Mouse (Mus musculus): ENCODE measurements at regions not wholly inside any gene's neighbourhood (a gene's known extent, or its start where the extent isn't known, plus 50 kb on each side); places are given as distances from the start of the nearest gene placed in this dataset.

DNA sequence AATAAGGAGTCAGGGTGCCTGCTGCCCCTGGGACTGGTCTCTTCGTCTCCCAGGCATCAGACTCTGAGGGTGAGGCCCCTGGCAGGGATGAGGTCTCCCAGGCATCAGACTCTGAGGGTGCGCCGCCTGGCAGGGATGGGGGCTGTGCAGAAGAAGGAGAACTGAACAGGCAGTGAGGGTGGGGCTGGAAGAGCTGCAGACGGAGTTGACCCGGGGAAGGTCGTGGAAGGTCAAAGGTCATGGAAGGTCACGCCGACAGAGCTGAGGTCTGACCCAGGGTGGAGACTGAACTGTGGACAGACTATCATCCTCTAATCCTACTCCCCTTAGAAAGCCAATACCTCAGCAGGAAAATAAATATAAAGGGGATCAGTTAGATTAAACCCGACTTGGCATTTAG, 50.6 kb upstream of the Grik3 start:
- Histone ChIP-seq H3K4me1 (peaks cover 7% of the 10 kb centered on the region; the same call in 1 of the 2 replicates), H3K27me3 (replicated peaks) (peaks cover 45% of the 10 kb centered on the region), H3K36me3 (replicated peaks; ENCODE audit: low read length) (no peaks in the 10 kb centered on the region), H3K9me3 (no peaks in the 10 kb centered on the region), H3K4me3 (replicated peaks) (no peak overlapping the region)
- no peak for TF ChIP-seq FLI1 (IDR thresholded peaks at IDR 0.05; ENCODE audit: low read length)
- TF ChIP-seq GATA1 (IDR thresholded peaks at IDR 0.05; ENCODE audit: borderline replicate concordance, low read length): no peak

DNA sequence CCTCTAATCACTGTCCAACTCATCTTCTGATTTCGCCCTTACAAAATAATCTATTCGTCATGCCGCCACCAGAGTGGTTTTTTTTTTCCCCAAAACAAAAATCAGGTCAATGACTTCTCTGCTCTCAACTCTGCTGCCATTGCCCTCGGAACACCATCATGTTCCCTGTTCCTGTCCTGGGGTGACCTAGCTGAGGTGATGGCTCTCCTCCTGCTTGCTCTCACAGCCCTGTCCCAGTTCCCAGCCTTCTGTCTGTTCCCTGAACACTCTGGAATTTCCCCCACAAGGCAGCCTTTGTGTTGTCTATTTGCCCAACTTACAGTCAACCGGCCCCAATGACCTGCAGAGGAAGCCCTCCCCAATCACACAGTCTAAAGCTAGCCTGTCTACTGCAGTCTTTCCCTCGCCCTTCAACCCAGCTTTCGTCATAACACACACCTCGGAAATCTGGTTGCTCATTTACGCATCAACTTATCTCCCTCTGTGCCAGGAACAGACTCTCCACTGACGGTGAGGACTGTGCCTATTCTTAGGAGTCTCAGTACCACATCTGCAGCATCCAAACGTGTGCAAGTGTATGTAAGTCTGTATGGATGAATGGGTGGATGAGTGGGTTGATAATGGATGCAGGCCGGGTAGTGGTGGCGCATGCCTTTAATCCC, 53.2 kb upstream of the Grik3 start:
- TF ChIP-seq GATA1 (IDR thresholded peaks at IDR 0.05; ENCODE audit: borderline replicate concordance, low read length) (no peak), FLI1 (IDR thresholded peaks at IDR 0.05; ENCODE audit: low read length) (no peak)
- Histone ChIP-seq H3K9me3 (peaks cover 8% of the 10 kb centered on the region), H3K4me3 (replicated peaks) (no peak overlapping the region)

DNA sequence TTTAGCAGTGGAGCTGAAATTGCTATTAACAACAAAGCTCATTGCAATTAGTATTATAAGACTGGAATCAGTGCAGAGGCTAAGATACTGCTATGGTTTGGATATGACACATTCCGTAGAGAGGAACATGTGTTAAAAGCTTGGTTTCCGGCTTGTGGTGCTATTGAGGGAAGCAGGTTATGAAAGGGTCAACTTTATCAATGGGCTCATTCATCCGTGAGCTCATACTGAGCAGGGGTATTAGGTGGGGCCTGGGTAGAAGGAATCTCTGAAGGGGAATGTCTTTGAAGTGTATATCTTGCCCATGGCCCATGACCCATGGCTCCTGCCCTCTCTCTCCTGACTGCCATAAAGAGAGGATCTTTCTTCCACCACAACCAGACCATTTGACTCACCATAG, 57.0 kb upstream of the Grik3 start:
- TF ChIP-seq GATA1 (IDR thresholded peaks at IDR 0.05; ENCODE audit: borderline replicate concordance, low read length) (no peak), FLI1 (IDR thresholded peaks at IDR 0.05; ENCODE audit: low read length) (no peak)
- peaks cover 8% of the 10 kb centered on the region for H3K9me3 ChIP-seq
- H3K27me3 ChIP-seq (replicated peaks): peaks cover 60% of the 10 kb centered on the region
- H3K4me1 ChIP-seq: peaks cover 7% of the 10 kb centered on the region; the same call in 1 of the 2 replicates
- no peaks in the 10 kb centered on the region for H3K36me3 ChIP-seq (replicated peaks; ENCODE audit: low read length)
- no peak overlapping the region for H3K4me3 ChIP-seq (replicated peaks)

More for the DNA sequence above, 53.2 kb upstream of the Grik3 start:
- H3K27me3 ChIP-seq (replicated peaks): peaks cover 50% of the 10 kb centered on the region
- H3K4me1 ChIP-seq: peaks cover 7% of the 10 kb centered on the region; the same call in 1 of the 2 replicates
- no peaks in the 10 kb centered on the region for H3K36me3 ChIP-seq (replicated peaks; ENCODE audit: low read length)

DNA sequence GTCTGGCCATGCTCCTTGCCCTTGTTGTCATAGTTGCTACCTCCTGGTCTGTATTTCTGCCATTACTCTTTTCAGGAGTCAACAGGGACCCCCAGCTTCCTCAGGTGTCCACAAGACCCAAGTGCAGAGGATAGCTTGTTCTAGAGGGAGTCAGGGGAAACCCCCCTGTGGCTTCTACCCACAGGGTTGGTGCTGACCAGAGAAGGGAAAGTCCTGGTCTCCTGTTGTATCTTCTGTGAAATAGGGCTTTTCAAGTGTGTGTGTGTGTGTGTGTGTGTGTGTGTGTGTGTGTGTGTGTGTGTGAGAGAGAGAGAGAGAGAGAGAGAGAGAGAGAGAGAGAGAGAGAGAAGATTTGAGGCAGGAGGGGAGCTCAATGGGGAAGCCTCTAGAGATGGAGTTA, 58.9 kb upstream of the Grik3 start:
- H3K27me3 ChIP-seq (replicated peaks): peaks cover 56% of the 10 kb centered on the region
- TF ChIP-seq GATA1 (IDR thresholded peaks at IDR 0.05; ENCODE audit: borderline replicate concordance, low read length) (no peak), FLI1 (IDR thresholded peaks at IDR 0.05; ENCODE audit: low read length) (no peak)
- peaks cover 4% of the 10 kb centered on the region; the same call in 1 of the 2 replicates for H3K4me1 ChIP-seq

DNA sequence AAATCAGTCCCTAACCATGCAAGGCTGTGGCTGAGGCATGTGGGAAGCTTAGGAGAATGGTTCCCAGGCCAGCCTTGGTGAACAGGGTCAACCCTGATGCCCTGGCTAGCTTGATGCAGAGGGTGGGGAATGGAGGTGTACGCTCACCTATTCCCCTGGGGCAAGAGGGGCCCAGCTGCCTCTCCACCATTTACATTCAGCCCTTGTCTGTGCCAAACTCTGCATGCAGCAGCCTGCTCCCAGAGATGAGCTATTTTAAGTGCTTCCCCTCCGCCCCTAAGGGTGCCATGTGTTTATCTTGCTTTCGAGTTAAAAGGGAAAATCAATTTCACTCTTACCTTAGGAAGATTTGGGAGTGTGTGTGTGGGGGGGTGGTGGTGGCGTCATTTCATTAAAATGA, 59.7 kb upstream of the Grik3 start:
- H3K27me3 ChIP-seq (replicated peaks): peaks cover 56% of the 10 kb centered on the region
- no peak for TF ChIP-seq FLI1 (IDR thresholded peaks at IDR 0.05; ENCODE audit: low read length)
- no peak for TF ChIP-seq GATA1 (IDR thresholded peaks at IDR 0.05; ENCODE audit: borderline replicate concordance, low read length)
- H3K4me1 ChIP-seq: no peaks in the 10 kb centered on the region
- peaks cover 8% of the 10 kb centered on the region for H3K9me3 ChIP-seq
- no peak overlapping the region for H3K4me3 ChIP-seq (replicated peaks)
- no peaks in the 10 kb centered on the region for H3K36me3 ChIP-seq (replicated peaks; ENCODE audit: low read length)

More for the DNA sequence above, 58.9 kb upstream of the Grik3 start:
- H3K36me3 ChIP-seq (replicated peaks; ENCODE audit: low read length): no peaks in the 10 kb centered on the region
- H3K4me3 ChIP-seq (replicated peaks): no peak overlapping the region
- peaks cover 8% of the 10 kb centered on the region for H3K9me3 ChIP-seq

DNA sequence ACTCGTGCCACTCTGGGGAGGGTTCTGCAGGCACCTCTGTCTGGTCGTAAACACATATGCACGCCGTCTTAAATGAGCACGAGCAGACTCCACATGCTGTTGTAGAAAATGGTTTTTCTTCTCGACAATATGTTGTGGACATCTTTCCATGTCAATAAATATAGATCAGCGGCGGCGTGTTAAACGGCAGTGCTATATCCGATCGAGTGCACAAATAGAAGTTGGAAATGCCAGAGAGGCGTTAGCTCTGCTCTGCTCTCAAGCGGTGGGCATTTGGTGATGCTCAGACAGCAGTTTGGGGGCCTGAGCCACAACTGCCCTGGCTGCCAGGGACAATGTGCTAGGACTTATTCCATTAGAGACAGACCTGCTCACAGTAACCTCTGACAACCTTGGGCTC, 61.8 kb upstream of the Grik3 start:
- H3K36me3 ChIP-seq (replicated peaks; ENCODE audit: low read length): no peaks in the 10 kb centered on the region
- H3K4me3 ChIP-seq (replicated peaks): no peak overlapping the region
- H3K27me3 ChIP-seq (replicated peaks): peaks cover 59% of the 10 kb centered on the region
- H3K4me1 ChIP-seq: no peaks in the 10 kb centered on the region
- H3K9me3 ChIP-seq: no peaks in the 10 kb centered on the region
- TF ChIP-seq FLI1 (IDR thresholded peaks at IDR 0.05; ENCODE audit: low read length) (no peak), GATA1 (IDR thresholded peaks at IDR 0.05; ENCODE audit: borderline replicate concordance, low read length) (no peak)

DNA sequence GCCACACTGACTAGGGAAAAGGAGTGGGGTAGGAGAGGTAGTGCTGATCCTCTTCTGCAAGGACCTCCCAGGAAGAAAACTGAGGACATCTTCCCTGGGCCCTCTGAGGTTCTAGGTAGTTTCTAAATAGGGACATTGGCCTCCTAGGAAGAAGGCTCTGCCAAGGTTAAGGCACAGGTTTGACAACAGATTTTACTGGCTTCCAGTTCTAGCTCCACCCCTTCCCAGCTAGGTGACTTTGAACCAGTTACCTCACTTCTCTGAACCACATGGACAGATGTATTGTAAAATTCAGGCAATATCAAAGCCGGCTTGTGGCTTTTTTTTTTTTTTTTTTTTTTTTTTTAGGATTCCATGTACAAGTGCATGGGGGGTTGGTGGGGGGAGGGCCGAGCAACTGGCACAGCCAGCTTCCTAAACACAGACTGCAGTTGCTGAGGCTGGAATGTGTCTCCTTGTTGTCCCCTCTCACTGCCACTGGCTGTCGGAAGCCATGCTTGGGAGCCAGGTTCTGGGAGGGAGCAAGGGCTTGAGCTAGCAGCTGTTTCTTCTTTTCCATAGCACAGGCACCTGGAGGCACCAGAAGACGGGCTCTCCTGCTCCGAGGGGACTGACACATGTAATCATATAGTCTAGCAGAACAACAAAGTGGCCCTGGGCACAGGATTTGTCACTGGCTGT, 69.8 kb upstream of the Grik3 start:
- TF ChIP-seq GATA1 (IDR thresholded peaks at IDR 0.05; ENCODE audit: borderline replicate concordance, low read length): no peak
- no peak for TF ChIP-seq FLI1 (IDR thresholded peaks at IDR 0.05; ENCODE audit: low read length)
- H3K27me3 ChIP-seq (replicated peaks): peaks cover 52% of the 10 kb centered on the region
- no peaks in the 10 kb centered on the region for H3K9me3 ChIP-seq

DNA sequence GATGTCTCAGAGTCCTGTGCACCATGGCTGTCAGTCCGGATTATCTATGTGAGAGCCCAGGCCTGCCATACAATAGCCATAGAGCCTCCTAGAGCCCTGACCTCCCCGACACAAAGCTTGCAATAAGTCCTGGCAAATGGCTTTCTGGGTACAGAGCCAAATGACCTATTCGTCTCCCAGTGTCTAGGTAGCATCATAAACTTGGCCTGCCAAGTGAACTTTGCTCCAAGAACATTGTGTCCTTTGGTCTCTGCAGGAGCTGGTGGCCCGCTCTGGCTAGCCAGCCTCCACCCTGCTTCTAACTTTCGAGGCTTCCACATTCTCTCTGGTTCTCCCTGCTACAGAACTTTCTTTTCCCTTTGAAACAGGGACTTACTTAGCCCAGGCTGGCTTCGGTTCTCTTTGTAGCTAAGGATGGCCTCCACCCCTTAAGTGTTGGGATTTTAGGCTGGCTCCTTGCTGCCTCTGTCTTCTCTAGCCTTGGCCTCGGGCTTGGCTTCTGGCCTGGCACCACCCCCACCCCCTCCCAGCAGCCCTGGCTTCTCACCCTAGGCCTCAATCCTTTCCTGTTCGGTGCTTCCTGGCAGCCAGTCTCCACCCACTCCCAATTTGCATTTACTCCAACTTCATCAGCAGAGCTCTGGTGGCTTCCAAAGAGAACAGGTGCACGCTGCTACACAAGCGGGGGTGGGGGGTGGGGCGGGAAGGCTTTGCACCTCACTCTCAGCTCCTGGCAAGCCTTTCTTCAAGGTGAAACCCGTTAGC, 70.8 kb upstream of the Grik3 start:
- Histone ChIP-seq H3K4me3 (replicated peaks) (no peak overlapping the region), H3K4me1 (peaks cover 11% of the 10 kb centered on the region), H3K27me3 (replicated peaks) (peaks cover 47% of the 10 kb centered on the region), H3K36me3 (replicated peaks; ENCODE audit: low read length) (no peaks in the 10 kb centered on the region), H3K9me3 (no peaks in the 10 kb centered on the region)
- TF ChIP-seq GATA1 (IDR thresholded peaks at IDR 0.05; ENCODE audit: borderline replicate concordance, low read length) (no peak), FLI1 (IDR thresholded peaks at IDR 0.05; ENCODE audit: low read length) (no peak)

More for the DNA sequence above, 69.8 kb upstream of the Grik3 start:
- Histone ChIP-seq H3K4me1 (peaks cover 11% of the 10 kb centered on the region), H3K4me3 (replicated peaks) (no peak overlapping the region), H3K36me3 (replicated peaks; ENCODE audit: low read length) (no peaks in the 10 kb centered on the region)

DNA sequence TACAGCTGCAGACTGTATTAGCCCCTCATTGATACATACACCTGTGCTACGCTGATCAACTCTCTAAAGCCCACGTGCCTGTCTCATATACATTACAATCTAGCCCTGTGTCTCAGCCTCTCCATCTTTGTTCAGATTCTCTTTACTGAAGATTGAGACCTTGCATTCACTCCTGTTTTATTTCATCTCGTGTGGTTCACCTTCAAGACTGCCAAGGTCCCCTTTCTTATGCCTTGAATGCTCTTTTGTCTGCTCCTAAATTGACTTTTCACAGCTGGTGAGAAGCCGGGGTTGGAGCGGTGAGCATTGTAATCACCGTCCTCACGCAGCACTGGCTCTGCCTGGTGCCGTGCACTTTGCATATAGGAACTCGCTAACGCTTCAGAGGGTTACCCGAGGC, 75.2 kb upstream of the Grik3 start:
- Histone ChIP-seq H3K27me3 (replicated peaks) (peaks cover 38% of the 10 kb centered on the region), H3K36me3 (replicated peaks; ENCODE audit: low read length) (no peaks in the 10 kb centered on the region), H3K9me3 (no peaks in the 10 kb centered on the region), H3K4me1 (peaks cover 22% of the 10 kb centered on the region), H3K4me3 (replicated peaks) (no peak overlapping the region)
- TF ChIP-seq FLI1 (IDR thresholded peaks at IDR 0.05; ENCODE audit: low read length): no peak
- TF ChIP-seq GATA1 (IDR thresholded peaks at IDR 0.05; ENCODE audit: borderline replicate concordance, low read length): no peak

Data from megakaryocyte, embryonic 14.5 days (primary cell).